Mouse (Mus musculus) megakaryocyte, embryonic 14.5 days (primary cell): ENCODE results near the gene Nde1.

Source experiments
- FLI1 ChIP-seq: IDR thresholded peaks from 2 replicates; pipeline ENCODE4 v1.6.1; 2012; ENCODE audit warnings: low read length, inconsistent platforms, mixed read lengths
- GATA1 ChIP-seq: IDR thresholded peaks from 3 replicates; pipeline ENCODE4 v1.6.1; 2012; ENCODE audit warnings: mixed read lengths, low read length, inconsistent platforms, borderline replicate concordance

GRCm38 (mm10) chr16:14125253-14125652 is 37.8 kb upstream of the Nde1 start:
- no peak for TF ChIP-seq GATA1
- no peak for TF ChIP-seq FLI1
